Mouse (Mus musculus) thymus, postnatal 4 days (tissue): ENCODE results near the gene Tnfsf11.

ENCODE experiments used
- DNase-seq: peaks from one replicate; pipeline ENCODE4 v3.0.0; 2021

Tnfsf11 gene

DNA sequence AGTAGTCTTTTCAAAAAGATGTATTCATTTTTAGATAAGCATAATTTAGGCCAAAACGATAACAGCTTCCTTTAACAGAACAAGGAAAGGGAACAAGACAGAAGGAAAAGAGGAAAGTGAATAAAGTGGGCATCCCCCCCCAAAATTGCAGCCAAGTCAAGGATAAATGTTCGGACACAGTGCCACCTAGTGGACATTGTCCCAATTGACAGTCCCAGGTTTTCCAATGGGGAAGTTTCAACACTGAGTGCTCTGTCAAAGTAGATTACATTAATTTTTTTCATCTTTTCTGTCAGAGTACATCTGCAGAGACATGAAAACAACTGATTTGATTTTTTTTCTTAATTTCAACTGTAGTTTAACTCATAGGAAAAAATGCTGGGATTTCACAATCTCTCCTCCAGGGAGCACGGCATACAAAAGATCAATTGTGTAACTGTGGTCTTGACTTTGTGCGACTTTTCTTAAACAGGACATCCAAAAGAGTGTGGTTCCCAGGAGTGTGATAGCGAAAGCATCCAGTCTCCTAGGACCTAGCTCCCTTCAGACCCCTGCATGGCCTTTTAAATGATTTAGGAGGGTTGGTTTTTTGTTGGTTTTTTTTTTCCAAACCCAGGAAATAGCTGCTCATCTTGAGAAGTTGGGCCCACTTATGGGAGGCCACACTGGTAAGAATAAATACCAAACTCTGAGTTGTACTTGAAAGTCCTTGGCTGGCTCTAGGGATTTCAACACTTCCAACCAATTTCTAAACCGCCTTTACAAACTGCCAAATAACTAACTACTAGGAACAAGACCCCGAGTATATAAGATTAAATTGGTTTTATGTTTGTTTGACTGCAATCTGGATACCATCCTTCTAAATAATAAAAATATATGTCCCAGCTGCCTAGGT is 19.7 kb downstream of the Tnfsf11 start:
- DNase-seq = peak; percentile 68

DNA sequence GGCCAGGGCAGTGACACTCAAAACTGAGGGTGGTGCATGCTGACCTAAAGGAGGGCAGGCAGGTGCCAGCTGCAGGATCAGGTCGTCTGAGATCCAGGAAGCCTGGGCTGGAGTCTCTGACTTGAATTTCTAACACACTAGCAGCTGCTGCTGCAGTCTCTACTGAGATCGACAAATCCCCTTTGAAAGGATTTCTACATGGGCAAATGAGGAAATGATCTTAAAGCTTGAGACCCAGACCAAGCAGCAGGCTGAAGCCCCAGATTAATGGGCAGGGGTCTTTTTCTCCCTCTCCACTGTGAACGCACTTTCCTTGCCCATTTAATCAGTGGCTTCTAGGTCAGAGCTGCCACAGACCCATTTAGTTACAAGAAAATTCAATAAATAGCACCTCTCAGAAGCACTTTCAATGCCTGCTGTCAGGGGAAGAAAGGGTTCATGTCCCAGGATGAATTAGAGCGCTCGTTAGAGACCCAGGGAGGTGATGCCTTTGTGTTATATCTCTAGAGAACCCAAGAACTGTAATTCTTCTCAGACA is 21.8 kb downstream of the Tnfsf11 start:
- no peak for DNase-seq

DNA sequence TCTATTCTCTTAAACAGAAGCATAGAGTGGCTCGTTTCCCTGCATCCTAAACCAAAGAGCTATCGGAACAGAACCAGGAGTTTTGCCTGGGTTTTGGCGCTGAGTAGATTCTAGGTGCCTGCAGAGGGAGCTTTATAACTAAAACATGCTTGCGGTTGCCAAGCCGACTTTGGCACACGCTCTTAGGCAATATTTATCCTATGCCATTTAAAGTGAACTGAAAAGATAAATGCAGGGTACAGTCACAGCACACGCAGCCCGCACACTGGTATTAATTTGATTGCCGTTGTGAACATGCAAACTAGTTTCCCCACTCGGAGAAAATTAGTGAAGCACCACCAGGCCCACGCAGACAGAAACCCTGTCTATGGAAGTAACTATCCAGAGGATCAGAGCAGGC is 25.4 kb downstream of the Tnfsf11 start:
- DNase-seq = no peak

DNA sequence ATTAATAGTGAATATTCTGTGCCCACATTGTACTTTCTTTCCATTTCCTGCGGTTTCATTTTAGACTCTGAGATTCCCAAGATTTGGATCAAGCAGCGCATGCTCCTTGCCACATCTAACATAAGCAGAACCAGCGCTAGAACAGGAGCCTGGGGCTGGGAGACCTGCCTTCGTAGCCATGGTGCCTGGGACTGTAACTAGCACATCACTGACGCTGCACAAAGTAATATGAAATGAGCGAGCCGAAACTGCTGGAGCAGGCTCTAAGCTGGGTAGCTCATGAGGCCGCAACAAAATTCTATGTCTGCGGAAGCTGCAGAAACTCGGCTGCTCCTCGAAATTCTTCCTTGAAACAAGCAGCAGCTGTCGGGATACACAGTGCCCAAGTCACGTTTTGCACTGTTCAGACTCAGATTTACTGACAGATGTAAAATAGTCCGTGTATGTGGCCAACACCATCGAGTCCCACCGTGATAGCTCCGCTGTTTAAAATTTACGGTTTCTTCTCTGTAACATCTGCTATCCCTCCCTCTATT is 31.4 kb downstream of the Tnfsf11 start:
- DNase-seq = no peak

DNA sequence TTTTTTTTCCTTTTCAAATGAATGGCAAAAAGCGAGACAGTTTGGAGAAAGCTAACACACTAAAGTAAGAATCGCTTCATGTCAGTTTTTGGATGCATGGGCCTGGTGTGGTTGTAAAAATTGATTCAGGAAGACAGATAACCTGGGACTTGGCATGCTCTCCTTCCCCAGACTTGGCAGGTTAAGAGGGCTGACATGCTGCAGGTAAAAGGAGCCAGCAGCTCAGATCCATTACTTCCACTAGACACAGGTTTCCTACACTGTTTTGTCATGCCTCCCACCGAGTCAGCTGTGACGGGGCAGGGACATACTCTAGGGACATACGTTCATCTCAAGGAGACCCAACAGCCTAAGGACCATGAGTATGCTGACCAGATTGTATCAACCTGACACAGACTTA is 33.0 kb downstream of the Tnfsf11 start:
- DNase-seq = no peak

DNA sequence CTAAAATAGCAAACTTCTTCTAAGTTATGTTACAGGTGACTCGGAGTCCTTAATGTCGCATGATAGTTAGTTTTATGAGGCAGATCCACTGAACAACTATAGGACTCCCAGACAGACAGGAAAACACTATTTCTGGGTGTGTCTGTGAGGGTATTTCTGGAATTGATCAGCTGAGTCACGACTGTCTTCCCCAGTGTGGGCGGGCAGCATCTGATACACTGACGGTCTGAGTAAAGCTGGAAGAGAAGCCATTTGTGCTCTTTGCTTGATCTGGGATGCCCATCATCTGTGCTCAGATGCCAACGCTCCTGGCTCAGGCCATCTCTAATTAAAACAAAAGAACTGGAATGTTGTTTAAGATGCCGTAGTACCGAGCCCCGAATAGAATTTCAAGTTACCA is 33.7 kb downstream of the Tnfsf11 start:
- no peak for DNase-seq

DNA sequence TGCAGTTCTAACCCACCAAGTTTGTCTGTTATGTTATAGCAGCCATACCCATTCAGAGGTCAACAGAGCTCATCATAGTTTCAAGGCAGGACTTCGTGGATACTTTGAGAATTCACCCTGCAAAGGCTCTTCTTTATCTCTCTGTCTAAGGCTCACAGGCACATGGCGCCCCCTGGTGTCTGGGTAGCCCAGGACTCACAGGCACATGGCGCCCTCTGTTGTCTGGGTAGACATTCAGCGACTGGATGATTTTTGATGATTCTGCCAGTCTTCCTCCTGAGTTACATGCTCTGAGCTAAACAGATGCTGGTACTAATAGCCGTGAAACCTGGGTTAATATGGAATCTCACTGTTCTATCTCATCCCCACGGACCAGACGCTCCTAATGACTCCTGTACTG is 34.3 kb downstream of the Tnfsf11 start:
- DNase-seq = peak; percentile 89

DNA sequence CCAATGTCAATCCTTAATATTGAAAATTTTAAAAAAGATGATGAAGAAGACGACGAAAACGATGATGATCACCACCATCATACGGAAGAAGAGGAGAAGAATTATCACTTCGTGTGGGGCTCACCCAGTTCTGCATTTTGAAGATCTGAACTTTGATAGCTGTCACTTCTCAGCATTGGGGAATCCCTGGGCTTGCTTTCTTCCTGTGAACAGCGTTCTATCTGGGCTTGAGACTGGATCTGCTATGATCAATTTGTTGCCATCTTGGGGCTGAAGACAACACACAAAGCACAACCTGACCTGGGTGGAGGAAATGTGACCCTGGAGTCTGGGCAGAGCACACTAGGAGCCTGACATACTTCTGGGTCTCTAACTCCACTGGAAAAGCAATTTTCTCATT is 43.0 kb downstream of the Tnfsf11 start:
- DNase-seq = no peak

DNA sequence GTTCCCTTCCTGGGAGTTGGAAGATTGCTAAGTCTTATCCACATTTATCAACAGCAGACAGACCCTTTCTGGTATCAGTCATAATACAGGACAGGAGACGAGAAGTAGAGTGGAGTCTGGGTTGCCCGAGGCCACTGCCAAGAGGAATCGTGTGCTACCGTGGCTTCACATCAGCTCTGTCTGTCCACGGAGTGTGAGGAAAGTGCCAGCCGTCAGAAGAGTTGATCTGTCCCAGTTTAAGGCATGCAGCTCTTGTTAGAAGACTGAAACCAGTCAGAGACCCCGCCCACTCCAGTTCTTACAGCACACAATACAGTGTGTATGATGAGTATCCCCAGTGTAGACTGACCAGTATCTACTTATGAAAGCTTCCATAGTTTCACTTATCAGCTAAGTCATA is 45.2 kb downstream of the Tnfsf11 start:
- DNase-seq = no peak

DNA sequence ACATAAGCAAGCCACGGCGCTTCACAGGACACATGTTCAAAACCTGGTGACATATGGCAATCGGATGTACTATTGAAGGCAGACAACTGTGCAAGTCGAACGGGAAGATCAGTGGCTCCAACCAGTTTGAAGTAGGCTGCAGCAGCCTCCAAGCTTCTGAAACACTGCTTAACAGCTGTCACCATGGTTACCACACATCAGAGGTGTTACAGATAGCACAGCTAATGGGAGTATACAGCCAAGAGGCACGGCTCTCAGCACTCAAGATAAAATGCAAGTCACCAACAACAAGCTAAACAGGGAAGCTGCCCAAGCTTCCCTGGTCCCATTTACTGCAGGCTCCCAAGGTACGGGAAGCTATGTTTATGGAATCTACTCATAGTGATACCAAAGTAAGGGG is 46.6 kb downstream of the Tnfsf11 start:
- DNase-seq = no peak

DNA sequence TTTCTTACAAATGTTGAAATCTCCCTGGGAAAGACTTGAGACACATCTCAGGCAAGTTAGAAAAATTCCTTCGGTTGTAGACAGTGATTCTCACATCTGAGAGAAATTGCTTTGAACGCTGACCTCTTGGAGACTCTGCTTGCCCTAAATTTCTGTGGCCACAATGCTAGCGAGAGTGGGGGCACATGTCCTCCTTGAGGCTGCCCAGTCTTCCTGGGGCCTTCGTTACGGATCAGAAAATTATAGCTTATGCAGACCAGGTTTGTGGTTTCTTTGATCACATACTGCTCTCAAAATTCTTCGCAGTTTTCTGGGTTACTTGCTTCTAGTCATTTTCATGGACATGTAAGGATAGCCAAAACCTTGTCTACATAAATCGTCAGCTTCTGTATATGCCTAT is 53.8 kb downstream of the Tnfsf11 start:
- no peak for DNase-seq

DNA sequence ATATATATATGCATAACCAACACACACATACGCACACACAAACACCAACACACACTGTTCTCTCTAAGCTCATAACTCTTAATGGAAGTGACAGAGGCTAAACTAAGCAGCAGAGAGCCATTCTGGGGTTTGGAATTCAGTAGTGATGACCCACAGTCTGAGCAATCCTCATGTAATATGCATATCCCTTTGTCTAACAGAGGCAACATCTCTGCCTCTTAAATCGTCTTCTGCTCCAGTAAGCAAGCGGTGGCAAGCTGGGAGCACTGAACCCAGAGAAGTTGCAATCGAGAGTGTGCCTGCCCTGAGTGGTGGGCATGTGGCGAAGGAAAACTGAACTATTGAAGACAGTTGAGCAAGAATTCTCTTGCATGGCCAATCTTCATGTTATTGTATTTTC is 61.2 kb downstream of the Tnfsf11 start:
- no peak for DNase-seq

DNA sequence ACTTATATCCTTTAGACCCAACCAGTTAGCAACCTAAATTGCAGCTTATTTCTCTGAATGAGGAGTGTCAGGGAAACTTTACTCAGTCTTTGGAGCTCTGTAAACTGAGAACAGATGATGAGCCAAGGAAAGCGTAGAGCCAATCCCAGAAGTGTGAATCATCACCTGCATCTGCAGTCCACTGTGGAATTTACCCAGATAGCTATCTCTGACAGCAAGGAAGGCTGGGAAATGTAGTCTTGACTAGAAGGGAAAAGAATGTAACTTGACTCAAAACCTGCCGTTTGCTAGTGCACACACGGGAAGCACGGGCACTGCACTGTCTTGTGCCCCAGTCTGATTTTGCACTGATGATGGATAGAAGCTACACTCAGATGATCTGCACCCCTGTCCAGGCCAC is 63.0 kb downstream of the Tnfsf11 start:
- no peak for DNase-seq

DNA sequence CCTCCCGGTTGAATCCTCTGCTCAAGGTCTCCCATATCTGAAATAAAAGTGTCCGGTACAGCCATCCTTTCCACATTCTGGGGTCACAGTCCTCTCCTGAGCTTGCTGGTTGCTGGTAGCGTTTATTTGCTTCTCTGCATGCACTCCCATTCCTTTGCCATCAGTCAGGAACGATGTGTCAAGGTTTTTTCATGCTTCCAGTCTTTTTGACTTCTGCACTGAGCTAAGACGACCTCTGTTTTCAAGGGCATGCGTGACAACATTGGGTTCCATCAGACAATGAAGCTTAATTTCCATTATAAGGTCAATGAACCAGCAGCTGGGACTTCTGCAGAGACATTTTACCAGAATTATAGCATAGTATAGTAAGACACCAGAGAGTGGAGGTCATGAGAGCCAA is 68.5 kb downstream of the Tnfsf11 start:
- no peak for DNase-seq

DNA sequence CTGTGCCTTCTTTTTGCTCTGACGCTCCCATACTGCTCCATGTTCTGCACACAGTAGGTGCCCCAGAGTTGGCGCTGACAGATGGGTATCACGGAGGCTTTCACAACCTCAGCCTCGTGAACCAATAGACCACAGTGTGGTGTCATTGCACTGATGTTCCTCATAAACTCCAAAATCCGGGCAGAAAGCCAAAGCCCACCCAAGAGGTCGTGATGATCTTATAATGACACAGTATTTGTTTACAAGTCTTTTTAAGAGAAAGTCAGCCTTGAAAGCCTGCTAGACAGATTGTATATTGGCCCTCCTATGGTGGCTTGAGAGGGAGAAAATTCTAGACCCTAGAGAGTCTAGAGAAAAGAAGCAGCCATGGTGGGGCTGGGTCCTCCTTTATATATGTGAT is 70.6 kb downstream of the Tnfsf11 start:
- no peak for DNase-seq

DNA sequence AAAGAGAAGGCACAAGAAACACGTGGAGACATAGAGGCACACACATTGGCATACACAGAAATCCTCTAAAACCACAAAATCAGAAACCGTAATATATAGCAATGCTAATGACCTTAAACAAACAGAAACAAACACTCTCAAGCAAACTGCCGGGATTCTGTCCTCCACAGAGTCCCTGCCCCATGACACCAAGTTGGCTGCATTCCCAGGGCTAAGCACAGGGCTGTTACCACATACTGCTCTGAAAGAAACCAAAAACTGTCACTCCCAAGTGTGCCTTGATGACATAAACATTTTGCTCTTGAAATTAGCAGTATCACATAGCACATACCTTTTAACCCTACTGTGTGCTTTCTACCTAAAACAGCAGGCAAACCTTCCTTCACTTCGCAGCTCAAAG is 71.7 kb downstream of the Tnfsf11 start:
- DNase-seq = no peak

DNA sequence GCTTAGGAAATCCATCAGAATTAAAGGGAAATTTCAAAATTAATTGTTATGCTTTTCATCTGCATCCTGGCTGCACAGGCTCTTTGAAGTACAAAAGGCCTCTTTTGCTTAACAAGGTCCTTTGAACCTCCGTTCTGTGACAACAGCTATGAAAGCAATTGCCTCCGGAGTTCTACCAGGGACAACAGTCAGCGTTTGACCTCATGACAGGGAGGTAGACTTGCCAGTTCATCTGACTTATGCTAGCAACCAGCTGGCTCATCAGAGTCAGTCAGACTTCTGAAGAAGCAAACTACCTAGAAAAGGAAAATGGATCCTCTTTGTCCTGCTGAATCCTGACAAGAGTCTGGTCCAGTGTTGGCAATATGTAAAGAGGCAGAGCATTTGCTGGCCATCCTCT is 72.5 kb downstream of the Tnfsf11 start:
- DNase-seq = no peak

DNA sequence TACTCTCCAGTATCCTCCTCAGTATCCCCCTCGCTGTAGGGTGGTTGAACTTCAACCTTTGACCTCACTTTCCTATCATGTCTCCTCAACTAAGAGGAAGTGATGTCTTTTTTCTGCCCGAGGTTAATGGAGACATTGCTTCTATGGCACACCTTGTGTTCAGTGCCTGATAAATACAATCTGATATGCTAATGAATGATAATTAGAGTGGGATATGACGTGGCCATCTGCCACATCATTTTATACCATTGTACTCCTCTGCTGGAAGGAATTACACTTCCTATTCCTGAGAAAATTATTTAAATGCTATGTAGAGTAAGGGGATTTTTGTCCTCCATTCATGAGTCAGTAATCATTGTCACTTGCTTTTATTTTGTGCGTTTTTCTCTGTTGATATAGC is 78.8 kb downstream of the Tnfsf11 start:
- DNase-seq = no peak
